Mouse (Mus musculus): Measurements from ENCODE around the gene Glul.

Gene Glul

GRCm38 (mm10) chr1:153909213-153909962 is 9.6 kb downstream of the Glul start:
- DNase-seq (ENCODE audit: low read depth, low spot score) = no peak

GRCm38 (mm10) chr1:153909963-153910291 is 10.2 kb downstream of the Glul start:
- DNase-seq (ENCODE audit: low read depth, low spot score) = no peak

- DNase-seq (ENCODE audit: low read depth, low spot score) = no peak
Measured at GRCm38 (mm10) chr1:153910423-153910822, 10.7 kb downstream of the Glul start.

- no peak for DNase-seq (ENCODE audit: low read depth, low spot score)
Measured at GRCm38 (mm10) chr1:153911276-153911795, 11.6 kb downstream of the Glul start.

- DNase-seq (ENCODE audit: low read depth, low spot score) = peak; percentile 39
Measured at GRCm38 (mm10) chr1:153913869-153914268, 14.1 kb downstream of the Glul start.

- no peak for DNase-seq (ENCODE audit: low read depth, low spot score)
Measured at GRCm38 (mm10) chr1:153918521-153919206, 18.9 kb downstream of the Glul start.

- no peak for DNase-seq (ENCODE audit: low read depth, low spot score)
Measured at GRCm38 (mm10) chr1:153921642-153922041, 21.9 kb downstream of the Glul start.

GRCm38 (mm10) chr1:153922571-153923021 is 22.9 kb downstream of the Glul start:
- no peak for DNase-seq (ENCODE audit: low read depth, low spot score)

GRCm38 (mm10) chr1:153924395-153925385 is 24.9 kb downstream of the Glul start:
- DNase-seq (ENCODE audit: low read depth, low spot score) = no peak

- no peak for DNase-seq (ENCODE audit: low read depth, low spot score)
Measured at GRCm38 (mm10) chr1:153930431-153930830, 30.7 kb downstream of the Glul start.

- DNase-seq (ENCODE audit: low read depth, low spot score) = no peak
Measured at GRCm38 (mm10) chr1:153933772-153934171, 34.0 kb downstream of the Glul start.

GRCm38 (mm10) chr1:153935844-153936380 is 36.2 kb downstream of the Glul start:
- DNase-seq (ENCODE audit: low read depth, low spot score) = no peak

- DNase-seq (ENCODE audit: low read depth, low spot score) = no peak
Measured at GRCm38 (mm10) chr1:153937025-153937424, 37.3 kb downstream of the Glul start.

- no peak for DNase-seq (ENCODE audit: low read depth, low spot score)
Measured at GRCm38 (mm10) chr1:153940986-153941385, 41.2 kb downstream of the Glul start.

GRCm38 (mm10) chr1:153945181-153945580 is 45.4 kb downstream of the Glul start:
- no peak for DNase-seq (ENCODE audit: low read depth, low spot score)

- DNase-seq (ENCODE audit: low read depth, low spot score) = no peak
Measured at GRCm38 (mm10) chr1:153946971-153947370, 47.2 kb downstream of the Glul start.

- no peak for DNase-seq (ENCODE audit: low read depth, low spot score)
Measured at GRCm38 (mm10) chr1:153947837-153948236, 48.1 kb downstream of the Glul start.

GRCm38 (mm10) chr1:153953232-153953631 is 53.5 kb downstream of the Glul start:
- DNase-seq (ENCODE audit: low read depth, low spot score) = no peak

GRCm38 (mm10) chr1:153953797-153954196 is 54.1 kb downstream of the Glul start:
- DNase-seq (ENCODE audit: low read depth, low spot score) = no peak

GRCm38 (mm10) chr1:153957850-153958249 is 58.1 kb downstream of the Glul start:
- no peak for DNase-seq (ENCODE audit: low read depth, low spot score)
